Mouse (Mus musculus): Measurements from ENCODE around the gene Tcea3.

GRCm38 (mm10) chr4:136285811-136286371 is 38.4 kb downstream of the Tcea3 start:
- no peak for TF ChIP-seq CTCF (IDR thresholded peaks at IDR 0.05; ENCODE audit: extremely low read depth, insufficient read depth, insufficient read length, insufficient replicate concordance)
- no peak for TF ChIP-seq POLR2A (IDR thresholded peaks at IDR 0.05; ENCODE audit: low read depth, low read length)

All from spleen, adult 2 months (tissue).